Mouse (Mus musculus) E14TG2a.4 (cell line): ENCODE data around the gene Itch.

Source experiments
- CTCF ChIP-seq: conservative IDR thresholded peaks from 2 replicates; pipeline ENCODE4 v1.5.1; 2014; ENCODE audit warnings: low read length
- NANOG ChIP-seq: IDR thresholded peaks from 2 replicates; pipeline ENCODE4 v1.6.1; 2014; ENCODE audit warnings: borderline replicate concordance, low read length, mixed read lengths
- POU5F1 ChIP-seq: IDR thresholded peaks from 2 replicates; pipeline ENCODE4 v1.6.1; 2014; ENCODE audit warnings: low read length, borderline replicate concordance

- TF ChIP-seq NANOG (no peak), CTCF (no peak), POU5F1 (no peak)
These were observed 7.7 kb downstream of the Itch start for GRCm38 (mm10) chr2:155140986-155141385.
